Mouse (Mus musculus) testis, adult 2 months (tissue): ENCODE results near the gene Icosl.

ENCODE experiments used
- CTCF ChIP-seq: fragments of 200-500 bp; IDR thresholded peaks from 2 replicates; pipeline ENCODE4 v1.5.1; 2012; ENCODE audit warnings: low read depth, mild to moderate bottlenecking, inconsistent platforms, low read length, moderate library complexity; ENCODE audit not compliant: control insufficient read depth, insufficient read depth, insufficient replicate concordance
- POLR2A ChIP-seq: fragments of 200-500 bp; IDR thresholded peaks from 2 replicates; pipeline ENCODE4 v1.6.1; 2012; ENCODE audit warnings: low read depth, mild to moderate bottlenecking, inconsistent platforms, low read length, moderate library complexity; ENCODE audit not compliant: control insufficient read depth

DNA sequence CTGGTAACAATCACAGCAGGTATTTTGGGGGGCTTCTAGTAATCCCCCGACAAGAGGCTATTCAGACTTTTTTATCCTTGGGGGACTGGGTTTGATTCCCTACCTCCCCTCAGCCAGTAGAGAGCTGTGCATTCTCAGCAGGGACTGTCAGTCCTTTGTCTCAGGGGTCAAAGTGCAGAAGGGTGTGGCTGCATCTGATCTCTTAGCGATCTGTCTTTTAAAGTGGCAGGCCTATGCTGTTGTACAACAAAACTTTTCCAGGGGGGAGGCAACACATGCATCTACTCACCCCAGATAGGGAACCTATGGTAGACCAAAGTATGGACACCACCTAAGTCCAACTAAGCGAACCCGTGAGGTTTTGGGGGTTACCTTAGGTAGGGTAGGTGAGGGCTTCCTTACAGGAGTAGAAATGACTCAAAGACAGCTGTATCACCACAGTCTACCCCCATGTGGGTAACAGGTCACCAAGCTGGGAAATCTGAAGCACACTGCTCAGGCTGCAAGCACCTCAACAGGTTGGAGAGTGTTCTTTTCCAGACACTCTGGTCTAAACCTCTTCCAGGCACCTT, 45.5 kb downstream of the Icosl start:
- TF ChIP-seq CTCF (no peak), POLR2A (no peak)
